Mouse (Mus musculus) kidney, embryonic 16.5 days (tissue): ENCODE data around the gene Pitpnb. TPM values are rescaled to one million over a fixed set of nuclear protein-coding genes. Genes with fewer than 3 reads are reported as not detected.

ENCODE experiments used
- polyA plus RNA-seq: library from polyadenylated mRNA; unstranded; fragments of >200 nt; fragmentation: Nextera tagmentation; extraction: Ambion mirVana; gene quantifications from 2 replicates; pipeline ENCODE4 v1.2.1, GENCODE M21; 2015

The Pitpnb gene
- polyA plus RNA-seq, 1 experiment from 2014 or later: 114 TPM

Other genes with a start within 250 kb of the Pitpnb start
- 6.9 and 7.2 TPM in 2 replicates for gene Mn1, start 86.6 kb downstream of the Pitpnb start, polyA plus RNA-seq